Mouse (Mus musculus) embryonic facial prominence, embryonic 12.5 days (tissue): ENCODE measurements around the gene Bcar3. TPM values are rescaled to one million over a fixed set of nuclear protein-coding genes. Genes with fewer than 3 reads are reported as not detected.

Source experiments
- ATAC-seq: fragments of 200-750 bp; cut with Nextera tagmentation; 2 replicates; pipeline ENCODE4 v1.8.0; 2017; ENCODE audit not compliant: insufficient number of reproducible peaks, insufficient read depth, low FRiP score, low TSS enrichment
- H3K27ac ChIP-seq: fragments of 300-500 bp; sonication (generic); 2 replicates; pipeline ENCODE4 v1.5.1; 2016; ENCODE audit warnings: mild to moderate bottlenecking
- H3K27me3 ChIP-seq: fragments of 300-500 bp; sonication (generic); 2 replicates; pipeline ENCODE4 v1.6.1; 2016; ENCODE audit warnings: mild to moderate bottlenecking, moderate library complexity
- H3K36me3 ChIP-seq: fragments of 300-500 bp; sonication (generic); 2 replicates; pipeline ENCODE4 v1.6.1; 2016; ENCODE audit warnings: mild to moderate bottlenecking
- H3K4me1 ChIP-seq: fragments of 300-500 bp; sonication (generic); 2 replicates; pipeline ENCODE4 v1.6.1; 2016
- H3K4me2 ChIP-seq: fragments of 300-500 bp; sonication (generic); replicated peaks from 2 replicates; pipeline ENCODE4 v1.6.1; 2016; ENCODE audit warnings: mild to moderate bottlenecking, moderate library complexity
- H3K4me3 ChIP-seq: fragments of 300-500 bp; sonication (generic); 2 replicates; pipeline ENCODE4 v1.5.1; 2016; ENCODE audit warnings: mild to moderate bottlenecking
- H3K9ac ChIP-seq: fragments of 300-500 bp; sonication (generic); 2 replicates; pipeline ENCODE4 v1.6.1; 2016; ENCODE audit warnings: mild to moderate bottlenecking, moderate library complexity
- H3K9me3 ChIP-seq: fragments of 300-500 bp; sonication (generic); 2 replicates; pipeline ENCODE4 v1.6.1; 2016; ENCODE audit warnings: mild to moderate bottlenecking, moderate library complexity
- WGBS: fragments of 180-500 bp; shearing (Covaris S2); methylation state at CpG from one replicate; pipeline ENCODE4 v1.1.7; 2016; 5-methylcytosine and 5-hydroxymethylcytosine counted together
- polyA plus RNA-seq: library from polyadenylated mRNA; unstranded; fragments of >200 nt; fragmentation: Nextera tagmentation; extraction: Ambion mirVana; gene quantifications from 2 replicates; pipeline ENCODE4 v1.2.1, GENCODE M21; 2016

Gene Bcar3
- polyA plus RNA-seq, 1 experiment from 2014 or later, result 11.2 TPM

DNA sequence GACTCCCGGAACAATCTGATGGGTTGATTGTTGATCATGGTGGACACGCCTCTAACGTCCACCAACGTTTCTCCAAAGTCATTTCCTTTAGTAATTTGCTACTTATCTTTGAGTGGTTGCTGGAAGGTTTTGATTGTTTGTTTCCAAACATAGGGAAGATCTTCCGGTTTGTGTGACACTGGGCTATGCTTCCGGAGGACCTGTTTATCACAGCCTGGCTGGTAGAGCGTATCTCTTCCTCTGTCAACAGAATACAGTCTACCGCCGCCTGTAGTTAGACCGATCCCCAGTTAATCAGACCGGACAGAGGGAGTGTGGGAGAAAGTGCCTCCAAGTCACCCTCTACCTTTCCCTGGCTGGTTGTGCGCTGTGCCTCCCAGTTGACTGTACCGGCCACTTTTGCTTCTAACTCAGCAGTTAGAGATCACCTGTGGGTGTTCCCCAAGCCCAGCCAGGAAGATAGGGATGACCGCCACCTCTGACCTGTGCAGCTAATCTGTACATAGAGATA is 216.4 kb downstream of the Bcar3 start:
- Histone ChIP-seq H3K4me1 (peaks cover 24% of the 10 kb centered on the region), H3K27me3 (peaks cover 8% of the 10 kb centered on the region; the same call in 1 of the 2 replicates), H3K4me2 (no peak overlapping the region), H3K9me3 (no peaks in the 10 kb centered on the region), H3K9ac (no peak overlapping the region), H3K4me3 (no peak overlapping the region), H3K27ac (no peak overlapping the region), H3K36me3 (peaks cover 4% of the 10 kb centered on the region; the same call in 1 of the 2 replicates)
- ATAC-seq, result no peak
- 82% methylated on average over 14 of the region's 14 CpGs for whole genome bisulfite sequencing

- Histone ChIP-seq H3K9me3 (no peaks in the 10 kb centered on the region), H3K4me3 (no peak overlapping the region), H3K36me3 (peaks cover 4% of the 10 kb centered on the region; the same call in 1 of the 2 replicates), H3K4me1 (peaks cover 31% of the 10 kb centered on the region), H3K27ac (no peak overlapping the region), H3K9ac (no peak overlapping the region), H3K4me2 (no peak overlapping the region), H3K27me3 (peaks cover 8% of the 10 kb centered on the region; the same call in 1 of the 2 replicates)
- WGBS, result 56% methylated on average over 10 of the region's 10 CpGs
- no peak for ATAC-seq
Measured at GRCm38 (mm10) chr3:122510932-122511331, 217.0 kb downstream of the Bcar3 start.

DNA sequence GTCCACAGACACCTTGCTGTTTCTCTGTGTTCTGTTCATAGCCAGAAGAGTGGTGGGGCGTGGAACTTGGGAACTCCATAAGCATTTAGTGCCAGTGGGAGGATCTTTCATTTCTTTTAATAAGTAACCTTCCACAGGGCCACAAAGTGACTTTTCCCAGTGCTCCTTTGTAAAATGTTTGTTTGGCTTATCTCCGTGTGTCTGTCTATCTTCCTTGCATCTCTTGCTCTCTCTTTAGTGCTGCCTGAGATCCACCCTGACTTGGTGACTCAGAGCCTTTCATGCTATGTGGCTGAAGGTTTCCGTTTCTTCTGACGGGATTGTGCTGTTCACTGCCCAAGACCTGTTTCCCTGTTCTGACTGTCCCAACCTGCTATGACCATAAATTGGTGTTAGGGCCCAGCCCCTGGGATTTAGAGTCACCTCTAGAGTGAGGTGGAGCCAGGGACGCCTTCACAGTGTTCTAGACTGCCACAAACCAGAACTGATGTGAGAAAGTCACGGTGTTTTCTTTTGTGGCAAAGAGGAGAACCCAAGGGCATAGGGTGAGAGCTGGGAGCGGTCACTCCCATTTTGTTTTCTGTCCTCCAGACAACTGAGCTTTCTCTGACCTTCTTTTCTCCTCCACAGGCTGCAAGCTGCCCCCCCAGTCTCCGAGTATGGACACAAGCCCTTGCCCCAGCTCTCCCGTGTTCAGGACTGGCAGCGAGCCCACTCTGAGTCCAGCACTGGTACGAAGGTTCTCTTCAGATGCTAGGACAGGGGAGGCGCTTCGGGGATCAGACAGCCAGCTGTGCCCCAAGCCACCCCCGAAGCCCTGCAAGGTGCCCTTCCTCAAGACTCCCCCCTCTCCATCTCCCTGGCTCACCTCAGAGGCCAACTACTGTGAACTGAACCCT is 218.0 kb downstream of the Bcar3 start:
- H3K9me3 ChIP-seq, result no peaks in the 10 kb centered on the region
- H3K9ac ChIP-seq, result no peak overlapping the region
- peaks cover 31% of the 10 kb centered on the region for H3K4me1 ChIP-seq
- 91% methylated on average over 14 of the region's 14 CpGs for WGBS
- ATAC-seq, result no peak
- H3K27ac ChIP-seq, result no peak overlapping the region
- no peak overlapping the region for H3K4me2 ChIP-seq
- peaks cover 4% of the 10 kb centered on the region; the same call in 1 of the 2 replicates for H3K36me3 ChIP-seq
- peaks cover 8% of the 10 kb centered on the region; the same call in 1 of the 2 replicates for H3K27me3 ChIP-seq
- H3K4me3 ChIP-seq, result no peak overlapping the region

DNA sequence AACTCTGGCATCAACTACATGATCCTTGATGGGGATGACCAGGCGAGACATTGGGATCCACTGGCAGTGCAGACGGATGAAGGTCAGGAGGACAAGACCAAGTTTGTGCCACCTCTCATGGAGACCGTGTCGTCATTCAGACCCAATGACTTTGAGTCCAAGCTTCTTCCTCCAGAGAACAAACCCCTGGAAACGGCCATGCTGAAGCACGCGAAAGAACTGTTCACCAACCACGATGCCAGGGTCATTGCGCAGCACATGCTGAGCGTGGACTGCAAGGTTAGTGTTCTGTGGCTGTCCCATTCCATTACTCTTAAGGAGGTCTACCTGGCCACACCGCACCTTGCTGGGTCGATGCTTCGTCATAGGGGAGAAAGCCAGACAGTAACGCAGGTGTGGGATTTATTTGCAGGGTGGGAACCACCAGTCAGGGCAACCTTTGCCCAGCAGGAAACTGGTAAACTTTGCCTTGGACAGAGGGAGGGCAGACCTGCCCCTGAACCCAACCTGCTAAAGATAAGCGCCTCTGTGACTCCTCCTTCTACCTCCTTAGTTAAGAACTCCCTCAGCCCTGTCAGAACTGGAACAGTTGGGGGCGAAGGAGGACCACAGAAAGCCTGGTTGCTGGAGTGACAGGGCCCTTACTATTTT is 218.9 kb downstream of the Bcar3 start:
- Histone ChIP-seq H3K27ac (no peak overlapping the region), H3K4me2 (no peak overlapping the region), H3K9me3 (no peaks in the 10 kb centered on the region), H3K4me3 (no peak overlapping the region), H3K9ac (no peak overlapping the region), H3K4me1 (peaks cover 39% of the 10 kb centered on the region), H3K36me3 (peaks cover 4% of the 10 kb centered on the region; the same call in 1 of the 2 replicates), H3K27me3 (peaks cover 8% of the 10 kb centered on the region; the same call in 1 of the 2 replicates)
- ATAC-seq, result no peak
- WGBS, result 93% methylated on average over 16 of the region's 16 CpGs

- Histone ChIP-seq H3K27ac (no peak overlapping the region), H3K9ac (no peak overlapping the region)
- ATAC-seq, result no peak
Measured at GRCm38 (mm10) chr3:122515568-122516326, 221.8 kb downstream of the Bcar3 start.

GRCm38 (mm10) chr3:122516327-122516695 is 222.4 kb downstream of the Bcar3 start:
- H3K4me1 ChIP-seq, result peaks cover 41% of the 10 kb centered on the region
- no peak overlapping the region for H3K4me3 ChIP-seq
- ATAC-seq, result no peak
- H3K9ac ChIP-seq, result no peak overlapping the region
- peaks cover 8% of the 10 kb centered on the region; the same call in 1 of the 2 replicates for H3K27me3 ChIP-seq
- no peaks in the 10 kb centered on the region for H3K9me3 ChIP-seq
- no peak overlapping the region for H3K27ac ChIP-seq
- H3K36me3 ChIP-seq, result peaks cover 4% of the 10 kb centered on the region; the same call in 1 of the 2 replicates
- 92% methylated on average over 3 of the region's 3 CpGs for WGBS
- H3K4me2 ChIP-seq, result no peak overlapping the region

More at GRCm38 (mm10) chr3:122515568-122516326, 221.8 kb downstream of the Bcar3 start:
- Histone ChIP-seq H3K4me2 (no peak overlapping the region), H3K36me3 (peaks cover 4% of the 10 kb centered on the region; the same call in 1 of the 2 replicates), H3K4me1 (peaks cover 45% of the 10 kb centered on the region), H3K9me3 (no peaks in the 10 kb centered on the region), H3K4me3 (no peak overlapping the region), H3K27me3 (peaks cover 8% of the 10 kb centered on the region; the same call in 1 of the 2 replicates)
- WGBS, result 67% methylated on average over 6 of the region's 6 CpGs

DNA sequence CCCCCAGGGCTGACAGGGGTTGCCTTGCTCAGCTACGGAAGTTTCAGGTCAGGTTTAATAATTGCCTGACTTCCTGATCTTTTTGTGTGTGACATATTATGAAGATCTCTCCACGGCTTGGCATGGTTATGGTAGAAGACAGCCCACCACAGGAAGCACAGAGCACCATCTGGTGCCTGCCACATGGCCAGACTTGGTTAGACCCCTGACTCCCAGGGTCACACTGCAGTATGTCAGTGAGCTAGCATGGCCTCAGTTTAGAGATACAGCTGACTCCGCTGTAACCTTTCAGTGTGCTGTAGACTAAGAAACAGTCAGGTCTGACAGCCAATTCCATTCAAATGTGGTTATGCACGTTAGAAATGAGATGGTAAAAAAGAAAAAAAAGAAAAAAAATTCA is 223.8 kb downstream of the Bcar3 start:
- no peak overlapping the region for H3K4me3 ChIP-seq
- no peak overlapping the region for H3K9ac ChIP-seq
- H3K4me2 ChIP-seq, result peak overlapping the region; percentile 7
- ATAC-seq, result peak; percentile 13; the same call in 1 of the 2 replicates
- H3K27ac ChIP-seq, result peak overlapping the region; percentile 86
- no peaks in the 10 kb centered on the region for H3K27me3 ChIP-seq
- H3K9me3 ChIP-seq, result no peaks in the 10 kb centered on the region
- 15% methylated on average over 4 of the region's 4 CpGs for WGBS
- peaks cover 4% of the 10 kb centered on the region; the same call in 1 of the 2 replicates for H3K36me3 ChIP-seq
- H3K4me1 ChIP-seq, result peaks cover 41% of the 10 kb centered on the region

- ATAC-seq, result peak; percentile 91
- no peaks in the 10 kb centered on the region for H3K36me3 ChIP-seq
- no peaks in the 10 kb centered on the region for H3K27me3 ChIP-seq
- WGBS, result 16% methylated on average over 9 of the region's 9 CpGs
- peak overlapping the region; percentile 20; the same call in 1 of the 2 replicates for H3K4me2 ChIP-seq
- no peaks in the 10 kb centered on the region for H3K9me3 ChIP-seq
- H3K9ac ChIP-seq, result no peak overlapping the region
- no peak overlapping the region for H3K4me3 ChIP-seq
- H3K27ac ChIP-seq, result peak overlapping the region; percentile 69
- H3K4me1 ChIP-seq, result peaks cover 41% of the 10 kb centered on the region
Measured at GRCm38 (mm10) chr3:122518231-122518736, 224.3 kb downstream of the Bcar3 start.

GRCm38 (mm10) chr3:122519082-122519481 is 225.1 kb downstream of the Bcar3 start:
- Histone ChIP-seq H3K9me3 (no peaks in the 10 kb centered on the region), H3K4me1 (peaks cover 41% of the 10 kb centered on the region), H3K9ac (no peak overlapping the region), H3K27ac (peak overlapping the region; percentile 69; the same call in 1 of the 2 replicates), H3K4me3 (no peak overlapping the region), H3K4me2 (peak overlapping the region; percentile 20), H3K27me3 (no peaks in the 10 kb centered on the region), H3K36me3 (no peaks in the 10 kb centered on the region)
- 31% methylated on average over 13 of the region's 13 CpGs for WGBS
- ATAC-seq, result no peak

DNA sequence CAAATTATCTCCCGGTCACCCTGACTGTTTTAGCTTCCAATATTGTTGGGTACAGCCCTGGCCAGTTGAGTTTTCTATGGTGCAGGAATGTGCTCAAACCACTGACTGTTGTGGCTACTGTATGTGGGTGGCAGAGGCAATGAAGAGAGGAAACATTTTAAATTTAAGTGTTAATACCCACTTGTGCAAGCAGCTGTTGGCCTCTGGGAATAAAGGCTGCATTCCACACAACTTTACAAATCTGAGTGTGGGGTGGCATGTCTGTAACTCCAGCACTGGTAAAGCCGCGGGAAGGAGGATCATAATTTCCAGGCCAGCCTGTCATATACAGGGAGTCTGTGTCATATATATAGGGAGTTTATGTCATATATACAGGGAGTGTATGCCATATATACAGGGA is 226.4 kb downstream of the Bcar3 start:
- no peak overlapping the region for H3K4me3 ChIP-seq
- 72% methylated on average over 3 of the region's 3 CpGs for WGBS
- no peaks in the 10 kb centered on the region for H3K27me3 ChIP-seq
- no peaks in the 10 kb centered on the region for H3K9me3 ChIP-seq
- H3K9ac ChIP-seq, result no peak overlapping the region
- no peak overlapping the region for H3K4me2 ChIP-seq
- H3K36me3 ChIP-seq, result no peaks in the 10 kb centered on the region
- peaks cover 39% of the 10 kb centered on the region for H3K4me1 ChIP-seq
- ATAC-seq, result no peak
- no peak overlapping the region for H3K27ac ChIP-seq

- Histone ChIP-seq H3K4me3 (no peak overlapping the region), H3K27ac (no peak overlapping the region), H3K4me2 (no peak overlapping the region), H3K4me1 (peaks cover 34% of the 10 kb centered on the region), H3K9me3 (no peaks in the 10 kb centered on the region), H3K36me3 (no peaks in the 10 kb centered on the region), H3K9ac (no peak overlapping the region), H3K27me3 (no peaks in the 10 kb centered on the region)
- WGBS, result 86% methylated on average over 4 of the region's 4 CpGs
- no peak for ATAC-seq
Measured at GRCm38 (mm10) chr3:122520875-122521274, 226.9 kb downstream of the Bcar3 start.
